Mouse (Mus musculus) mouse embryonic stem cell (cell line): ENCODE measurements around the gene Wdr73.

Experiments used
- in situ Hi-C, 2 experiments: fragments of 300-500 bp; cut with MboI; formaldehyde crosslinking; loops; 1 replicate in 1 of 2; 3 replicates in 1 of 2; pipeline ENCODE4 v1.14.3; 2019 to 2020; ENCODE audit warnings: low sequenced_read_pairs in 2 of 2, low pct_unique_long_range_greater_than_20kb in 1 of 2, mixed read lengths in 1 of 2; ENCODE audit not compliant: unreplicated experiment in 1 of 2

The Wdr73 gene

GRCm38 (mm10) chr7:80864151-80864550 is 36.9 kb downstream of the Wdr73 start:
- in situ Hi-C loops = loop anchor here in 1 of 2 experiments (25.0 kb wide), 1 partner anchor 477 kb away; the partner anchor contains the start of gene Fes

GRCm38 (mm10) chr7:80863520-80863919 is 37.5 kb downstream of the Wdr73 start:
- in situ Hi-C loops = loop anchor here in 1 of 2 experiments (25.0 kb wide), 1 partner anchor 476 kb away; the partner anchor contains the start of gene Fes

- in situ Hi-C loops = loop anchor here in 1 of 2 experiments (25.0 kb wide), 1 partner anchor 475 kb away; the partner anchor contains the start of gene Fes
These were observed 38.6 kb downstream of the Wdr73 start for GRCm38 (mm10) chr7:80862475-80862874.

- in situ Hi-C loops = loop anchor here in 1 of 2 experiments (25.0 kb wide), 1 partner anchor 474 kb away; the partner anchor contains the start of gene Fes
These were observed 40.3 kb downstream of the Wdr73 start, which contains the start of gene Zscan2 for GRCm38 (mm10) chr7:80860729-80861274. Zscan2 (plus strand) TSS chr7:80860920.

GRCm38 (mm10) chr7:80860227-80860626 is 40.8 kb downstream of the Wdr73 start:
- in situ Hi-C loops = loop anchor here in 1 of 2 experiments (25.0 kb wide), 1 partner anchor 473 kb away; the partner anchor contains the start of gene Fes

- in situ Hi-C loops = loop anchor here in 1 of 2 experiments (25.0 kb wide), 1 partner anchor 470 kb away; the partner anchor contains the start of gene Fes
These were observed 43.9 kb downstream of the Wdr73 start for GRCm38 (mm10) chr7:80857181-80857580.

- in situ Hi-C loops = loop anchor here in 1 of 2 experiments (25.0 kb wide), 1 partner anchor 468 kb away; the partner anchor contains the start of gene Fes
These were observed 45.8 kb downstream of the Wdr73 start for GRCm38 (mm10) chr7:80855316-80855715.

GRCm38 (mm10) chr7:80853218-80853617 is 47.9 kb downstream of the Wdr73 start:
- in situ Hi-C loops = loop anchor here in 1 of 2 experiments (25.0 kb wide), 1 partner anchor 466 kb away; the partner anchor contains the start of gene Fes

- in situ Hi-C loops = loop anchor here in 1 of 2 experiments (25.0 kb wide), 1 partner anchor 463 kb away; the partner anchor contains the start of gene Fes
These were observed 50.5 kb downstream of the Wdr73 start for GRCm38 (mm10) chr7:80850520-80850919.

- in situ Hi-C loops = loop anchor here (5.0 to 25.0 kb wide), 2 partner anchors 112 to 462 kb away; partner anchors contain the start of gene Fes (in 1 of the 2)
These were observed 51.4 kb downstream of the Wdr73 start for GRCm38 (mm10) chr7:80849710-80850109.

GRCm38 (mm10) chr7:80849267-80849666 is 51.8 kb downstream of the Wdr73 start:
- in situ Hi-C loops = loop anchor here (5.0 kb wide), 1 partner anchor 112 kb away; no protein-coding TSS in a partner anchor

GRCm38 (mm10) chr7:80846709-80847108 is 54.4 kb downstream of the Wdr73 start:
- in situ Hi-C loops = loop anchor here (5.0 kb wide), 1 partner anchor 109 kb away; no protein-coding TSS in a partner anchor

GRCm38 (mm10) chr7:80846280-80846678 is 54.8 kb downstream of the Wdr73 start:
- in situ Hi-C loops = loop anchor here (5.0 kb wide), 1 partner anchor 109 kb away; no protein-coding TSS in a partner anchor

- in situ Hi-C loops = loop anchor here (5.0 kb wide), 1 partner anchor 108 kb away; no protein-coding TSS in a partner anchor
These were observed 55.3 kb downstream of the Wdr73 start for GRCm38 (mm10) chr7:80845621-80846279.

GRCm38 (mm10) chr7:80844691-80845090 is 56.4 kb downstream of the Wdr73 start:
- in situ Hi-C loops = loop anchor here (5.0 kb wide), 1 partner anchor 107 kb away; no protein-coding TSS in a partner anchor

GRCm38 (mm10) chr7:80843910-80844640 is 57.0 kb downstream of the Wdr73 start:
- in situ Hi-C loops = no loop called here

GRCm38 (mm10) chr7:80843176-80843575 is 57.9 kb downstream of the Wdr73 start:
- in situ Hi-C loops = no loop called here

- in situ Hi-C loops = no loop called here
These were observed 58.9 kb downstream of the Wdr73 start for GRCm38 (mm10) chr7:80842132-80842531.
